Mouse (Mus musculus) heart, postnatal 36 days (tissue): ENCODE results near the gene Sf1. TPM values are rescaled to one million over a fixed set of nuclear protein-coding genes. Genes with fewer than 3 reads are reported as not detected.

Experiments
- DNase-seq, 2 experiments: peaks; one replicate each; pipeline ENCODE4 v3.0.0; 2021 to 2022
- intact Hi-C: fragments of 180-260 bp; cut with DNase I; formaldehyde crosslinking; loops from one replicate; pipeline ENCODE4 v1.15.1; 2025
- total RNA-seq, 2 experiments: library from RNA; stranded (reverse); gene quantifications; 2 replicates each; pipeline ENCODE4 v1.2.3; 2021

The Sf1 gene
- total RNA-seq, 2 experiments from 2014 or later, result 89.4 to 101 TPM

- peak; percentile 88 to 89 for DNase-seq
- intact Hi-C loops, result loop anchor here (2.0 kb wide), 1 partner anchor 58 kb away; the partner anchor contains the start of gene Rasgrp2
These were observed 22.7 kb upstream of the Sf1 start, which contains the start of gene Map4k2 for GRCm38 (mm10) chr19:6340524-6341452. Map4k2 (plus strand) TSS chr19:6341135.

- intact Hi-C loops, result loop anchor here (2.0 kb wide), 1 partner anchor 57 kb away; the partner anchor contains the start of gene Rasgrp2
- DNase-seq, result no peak
These were observed 21.9 kb upstream of the Sf1 start for GRCm38 (mm10) chr19:6341453-6342077.

GRCm38 (mm10) chr19:6342276-6342933 lies 21.1 kb upstream of the Sf1 start:
- intact Hi-C loops, result no loop called here
- no peak for DNase-seq

GRCm38 (mm10) chr19:6343066-6343925 lies 20.2 kb upstream of the Sf1 start:
- DNase-seq, result no peak
- intact Hi-C loops, result no loop called here

- no peak for DNase-seq
- intact Hi-C loops, result no loop called here
These were observed 19.5 kb upstream of the Sf1 start for GRCm38 (mm10) chr19:6343996-6344395.

- intact Hi-C loops, result no loop called here
- no peak for DNase-seq
These were observed 17.5 kb upstream of the Sf1 start for GRCm38 (mm10) chr19:6346023-6346422.

- DNase-seq, result no peak
- intact Hi-C loops, result no loop called here
These were observed 16.8 kb upstream of the Sf1 start for GRCm38 (mm10) chr19:6346661-6347060.

GRCm38 (mm10) chr19:6347615-6348014 lies 15.9 kb upstream of the Sf1 start:
- no peak for DNase-seq
- intact Hi-C loops, result no loop called here

GRCm38 (mm10) chr19:6348717-6349116 lies 14.8 kb upstream of the Sf1 start:
- DNase-seq, result no peak
- intact Hi-C loops, result no loop called here

- DNase-seq, result no peak
- intact Hi-C loops, result no loop called here
These were observed 14.1 kb upstream of the Sf1 start for GRCm38 (mm10) chr19:6349215-6349983.

- no peak for DNase-seq
- intact Hi-C loops, result no loop called here
These were observed 11.9 kb upstream of the Sf1 start for GRCm38 (mm10) chr19:6351431-6352106.

GRCm38 (mm10) chr19:6352107-6352505 lies 11.4 kb upstream of the Sf1 start:
- intact Hi-C loops, result no loop called here
- no peak for DNase-seq

- DNase-seq, result no peak
- intact Hi-C loops, result no loop called here
These were observed 9.5 kb upstream of the Sf1 start for GRCm38 (mm10) chr19:6354030-6354429.

- intact Hi-C loops, result no loop called here
These were observed 2.2 kb upstream of the Sf1 start for GRCm38 (mm10) chr19:6361291-6361690.

GRCm38 (mm10) chr19:6363091-6363410 lies 439 bp upstream of the Sf1 start:
- DNase-seq, result no peak

More at GRCm38 (mm10) chr19:6361291-6361690, 2.2 kb upstream of the Sf1 start:
- no peak for DNase-seq

GRCm38 (mm10) chr19:6364317-6364725 lies 831 bp downstream of the Sf1 start:
- peak; percentile 91 to 93 for DNase-seq
- intact Hi-C loops, result loop anchor here (2.0 kb wide), 1 partner anchor 34 kb away; the partner anchor contains the start of gene Rasgrp2

More at GRCm38 (mm10) chr19:6363091-6363410, 439 bp upstream of the Sf1 start:
- intact Hi-C loops, result no loop called here

- no peak for DNase-seq
- intact Hi-C loops, result loop anchor here (2.0 kb wide), 1 partner anchor 34 kb away; the partner anchor contains the start of gene Rasgrp2
These were observed 1.4 kb downstream of the Sf1 start for GRCm38 (mm10) chr19:6364842-6365241.

- intact Hi-C loops, result no loop called here
- no peak for DNase-seq
These were observed 6.7 kb downstream of the Sf1 start for GRCm38 (mm10) chr19:6370175-6370574.

- intact Hi-C loops, result no loop called here
- no peak for DNase-seq
These were observed 8.9 kb downstream of the Sf1 start for GRCm38 (mm10) chr19:6372433-6372832.
